ENCODE assay signal across 9 mouse cellular contexts in the genomic region with DNA sequence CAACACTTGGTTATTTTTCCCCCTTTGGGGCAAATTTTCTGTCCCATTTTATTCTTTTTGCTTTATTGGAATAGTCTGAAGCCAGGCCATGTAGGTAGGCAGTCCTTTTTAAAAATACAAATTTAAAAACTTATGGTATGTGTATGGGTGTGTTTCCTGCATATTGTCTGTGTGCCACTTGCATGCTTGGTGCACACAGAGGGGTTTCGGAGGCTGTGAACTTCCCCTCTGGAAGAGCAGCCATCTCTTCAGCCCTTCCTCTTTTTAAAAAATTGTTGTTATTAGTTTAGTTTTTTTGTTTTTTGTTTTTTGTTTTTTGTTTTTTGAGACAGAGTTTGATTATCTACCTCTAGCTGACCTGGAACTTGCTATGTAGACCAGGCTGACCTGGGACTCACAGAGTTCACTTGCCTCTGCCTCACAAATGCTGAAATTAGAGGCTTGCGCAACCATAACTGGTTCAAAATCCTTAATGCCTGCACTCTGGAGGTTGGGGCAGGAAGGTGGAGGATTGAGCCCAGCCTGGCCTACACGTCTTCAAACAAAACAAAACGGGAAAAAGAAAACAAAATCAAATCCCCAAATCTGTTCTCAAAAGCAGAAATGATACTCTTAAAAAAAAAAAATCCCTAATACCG. TPM values are rescaled to one million over a fixed set of nuclear protein-coding genes. Genes with fewer than 3 reads are reported as not detected.
A peak's percentile ranks its signal among the peaks of the same experiment; 100 is the strongest.
DNase-seq lines count a peak whose midpoint lies in the region; ATAC-seq and TF ChIP-seq lines count a peak whose summit lies in the region.
"Had no signal": no experiment of that assay in that cellular context is flagged by ENCODE, and none has a peak within 500 bp of the region (broad histone marks: within the 10 kb centered on the region; RNA-seq: fewer than 3 reads in every experiment).

No protein-coding gene starts in this region.

- no peak for TF ChIP-seq POLR2A in MEL (IDR thresholded peaks at IDR 0.05; ENCODE audit: control insufficient read depth in 1 of 2, insufficient read depth in 1 of 2, low read depth in 1 of 2, low read length in 2 of 2, poor library complexity in 1 of 2)

- DNase-seq in adrenal gland, postnatal 10 days = peak; percentile 29
- DNase-seq in adrenal gland, adult 8-10 months = no peak
- DNase-seq in MEL (ENCODE audit: low read depth, low spot score) = peak; percentile 65
- DNase-seq in heart, postnatal 0 days (ENCODE audit: low spot score) = no peak
- DNase-seq in lung, postnatal 36 days = peak; percentile 52
- no peak for DNase-seq in right cerebral cortex, postnatal 4 days
- no peak for DNase-seq in left cerebral cortex, adult 18-20 months (ENCODE audit: low spot score in 2 of 2)
- no peak for DNase-seq in embryo, embryonic 11 days

- no peak overlapping the region; the same call in 1 of the 2 replicates for H3K27ac ChIP-seq in MEL (ENCODE audit: control insufficient read depth, low read depth, low read length)
- H3K27ac ChIP-seq in heart, postnatal 0 days (ENCODE audit: low read depth) = peak overlapping the region; percentile 75

- no peak for ATAC-seq in heart, postnatal 0 days (ENCODE audit: insufficient read depth, low read depth)

- H3K4me2 ChIP-seq in heart, postnatal 0 days (ENCODE audit: low read depth, low read length) = peak overlapping the region; percentile 84

- H3K79me2 ChIP-seq in MEL (ENCODE audit: control insufficient read depth, insufficient read depth, low read length, poor library complexity) = no peaks in the 10 kb centered on the region

- TF ChIP-seq CTCF in MEL (IDR thresholded peaks at IDR 0.05 in 2 of 3, conservative IDR thresholded peaks at IDR 0.05 in 1 of 3; ENCODE audit: control insufficient read depth in 1 of 3, insufficient read depth in 1 of 3, low read depth in 2 of 3, low read length in 3 of 3, poor library complexity in 1 of 3, severe bottlenecking in 1 of 3) = no peak
- no peak for TF ChIP-seq CTCF in heart, postnatal 0 days (IDR thresholded peaks at IDR 0.05; ENCODE audit: low read depth)

- 36% methylated on average over 5 of the region's 5 CpGs for WGBS in heart, postnatal 0 days

- TF ChIP-seq EP300 in MEL (IDR thresholded peaks at IDR 0.05; ENCODE audit: low read depth in 1 of 2, low read length in 2 of 2) = peak in 1 of 2 experiments; percentile 22; a peak in 1 of 4 replicates
- TF ChIP-seq EP300 in heart, postnatal 0 days (IDR thresholded peaks at IDR 0.05; ENCODE audit: low read depth) = no peak

- peak overlapping the region; percentile 79 for H3K9ac ChIP-seq in MEL (ENCODE audit: control insufficient read depth, low read depth, low read length, poor library complexity, severe bottlenecking)
- H3K9ac ChIP-seq in heart, postnatal 0 days (replicated peaks; ENCODE audit: low read depth, low read length) = peak overlapping the region; percentile 71; the same call in 1 of the 2 replicates

- peaks cover 0 to 16% of the 10 kb centered on the region in 2 experiments; a peak in 2 of 4 replicates for H3K4me1 ChIP-seq in MEL (ENCODE audit: control insufficient read depth in 1 of 2, insufficient read depth in 2 of 2, low read length in 2 of 2)
- H3K4me1 ChIP-seq in heart, postnatal 0 days (ENCODE audit: control insufficient read depth, insufficient read depth) = peaks cover 5% of the 10 kb centered on the region; the same call in 1 of the 2 replicates

- no peak for TF ChIP-seq RAD21 in MEL (IDR thresholded peaks at IDR 0.05; ENCODE audit: low read depth, low read length)

- H3K9me3 ChIP-seq in MEL (replicated peaks; ENCODE audit: insufficient read depth, low read length) = no peaks in the 10 kb centered on the region
- no peaks in the 10 kb centered on the region for H3K9me3 ChIP-seq in heart, postnatal 0 days (replicated peaks; ENCODE audit: control insufficient read depth, low read length)

- 0 out of 4 replicates have a peak, but pooled peaks cover 0 to 3% of the 10 kb centered on the region in 2 experiments for H3K36me3 ChIP-seq in MEL (ENCODE audit: control insufficient read depth in 1 of 2, insufficient read depth in 2 of 2, low read length in 2 of 2)
- H3K36me3 ChIP-seq in heart, postnatal 0 days (replicated peaks; ENCODE audit: control insufficient read depth, insufficient read depth, low read length) = no peaks in the 10 kb centered on the region

- H3K27me3 ChIP-seq in MEL (ENCODE audit: control insufficient read depth in 1 of 2, insufficient read depth in 2 of 2, low read length in 2 of 2) = no peaks in the 10 kb centered on the region
- no peaks in the 10 kb centered on the region for H3K27me3 ChIP-seq in heart, postnatal 0 days (ENCODE audit: control insufficient read depth, insufficient read depth, low read length)

- H3K4me3 ChIP-seq in MEL (ENCODE audit: control insufficient read depth in 1 of 2, insufficient read depth in 1 of 2, low read depth in 2 of 2, low read length in 2 of 2) = peak overlapping the region; percentile 68 to 70
- H3K4me3 ChIP-seq in heart, postnatal 0 days (ENCODE audit: low read depth, low read length) = peak overlapping the region; percentile 63

TF ChIP-seq in MEL, 35 proteins besides CTCF, POLR2A, EP300 and RAD21:
- TF ChIP-seq ZNF384 (IDR thresholded peaks at IDR 0.05; ENCODE audit: low read depth, low read length) (no peak), TCF12 (IDR thresholded peaks at IDR 0.05; ENCODE audit: low read depth, low read length) (no peak), MXI1 (IDR thresholded peaks at IDR 0.05; ENCODE audit: low read depth, low read length) (no peak), MYB (IDR thresholded peaks at IDR 0.05; ENCODE audit: low read depth, low read length) (no peak), E2F4 (IDR thresholded peaks at IDR 0.05; ENCODE audit: borderline replicate concordance, low read depth, low read length) (no peak), NRF1 (IDR thresholded peaks at IDR 0.05; ENCODE audit: insufficient read depth, low read depth, low read length, poor library complexity, severe bottlenecking) (no peak), GATA1 (IDR thresholded peaks at IDR 0.05; ENCODE audit: low read depth, low read length) (no peak), MEF2A (IDR thresholded peaks at IDR 0.05; ENCODE audit: extremely low read depth, insufficient replicate concordance, low read depth, low read length, poor library complexity, severe bottlenecking) (no peak), SMC3 (IDR thresholded peaks at IDR 0.05; ENCODE audit: low read depth, low read length) (no peak), CHD2 (IDR thresholded peaks at IDR 0.05; ENCODE audit: low read length) (no peak), BHLHE40 (IDR thresholded peaks at IDR 0.05; ENCODE audit: borderline replicate concordance, low read depth, low read length) (no peak), ZKSCAN1 (IDR thresholded peaks at IDR 0.05; ENCODE audit: low read depth, low read length) (no peak), MAZ (IDR thresholded peaks at IDR 0.05; ENCODE audit: low read depth, low read length) (no peak), SIN3A (IDR thresholded peaks at IDR 0.05; ENCODE audit: low read length) (no peak), POLR2AphosphoS5 (IDR thresholded peaks at IDR 0.05; ENCODE audit: borderline replicate concordance, low read depth, low read length) (no peak), KAT2A (conservative IDR thresholded peaks at IDR 0.05; ENCODE audit: low read depth, low read length) (no peak), NELFE (IDR thresholded peaks at IDR 0.05; ENCODE audit: low read depth, low read length) (no peak), CHD1 (IDR thresholded peaks at IDR 0.05; ENCODE audit: low read depth, low read length) (no peak)

RNA-seq across cellular contexts. Expression of gene Cyp27a1, which starts 0.8 kb away (rescaled TPM):
- 10 to 100 TPM; 15.1 to 15.2 TPM for total RNA-seq in adrenal gland, postnatal 10 days (2021)
- total RNA-seq in adrenal gland, adult 8-10 months (2022) = 10 to 100 TPM; 12.2 to 28.3 (median 14.8) TPM
- not detected in 2 replicates for total RNA-seq in MEL (2012; rRNA removed)
- polyA plus RNA-seq in MEL (2012; ENCODE audit: insufficient read depth in 1 of 2, insufficient read length in 2 of 2, low read depth in 1 of 2, low replicate concordance in 2 of 2, missing spikeins in 1 of 2) = not detected
- total RNA-seq in heart, postnatal 0 days (2014; rRNA removed; ENCODE audit: low replicate concordance) = 6.7 and 13.5 TPM in 2 replicates
- 10.5 and 11.9 TPM in 2 replicates for polyA plus RNA-seq in heart, postnatal 0 days (2015; fragmentation: Nextera tagmentation; extraction: Ambion mirVana)
- total RNA-seq in left cerebral cortex, adult 18-20 months (2021) = 1 to 10 TPM; 4.2 to 4.8 TPM

RNA-seq across cellular contexts. Expression of gene Prkag3, which starts 36.4 kb away (rescaled TPM):
- 1 to 10 TPM in 1 of 2 experiments, under 1 TPM in 1; 0.69 to 1.1 TPM for total RNA-seq in adrenal gland, postnatal 10 days (2021)
- total RNA-seq in adrenal gland, adult 8-10 months (2022) = 1 to 10 TPM in 1 of 4 experiments, under 1 TPM in 1, not detected in 2; 0.55 to 1.3 TPM
- total RNA-seq in MEL (2012; rRNA removed) = not detected in 2 replicates
- polyA plus RNA-seq in MEL (2012; ENCODE audit: insufficient read depth in 1 of 2, insufficient read length in 2 of 2, low read depth in 1 of 2, low replicate concordance in 2 of 2, missing spikeins in 1 of 2) = under 1 TPM in 1 of 2 experiments, not detected in 1; 0.03 TPM
- total RNA-seq in heart, postnatal 0 days (2014; rRNA removed; ENCODE audit: low replicate concordance) = 2.4 and 9.6 TPM in 2 replicates
- polyA plus RNA-seq in heart, postnatal 0 days (2015; fragmentation: Nextera tagmentation; extraction: Ambion mirVana) = 2.0 and 2.5 TPM in 2 replicates
- under 1 TPM; 0.12 to 0.51 TPM for total RNA-seq in left cerebral cortex, adult 18-20 months (2021)
- polyA plus RNA-seq: erythroblast, embryonic 14.5 days had no signal

RNA-seq across cellular contexts. Expression of gene Ttll4, which starts 51.0 kb away (rescaled TPM):
- total RNA-seq in adrenal gland, postnatal 10 days (2021) = 10 to 100 TPM; 15.0 to 25.9 TPM
- 10 to 100 TPM; 18.4 to 30.1 (median 21.1) TPM for total RNA-seq in adrenal gland, adult 8-10 months (2022)
- total RNA-seq in MEL (2012; rRNA removed) = 27.8 and 31.1 TPM in 2 replicates
- 10 to 100 TPM in 1 of 2 experiments, not detected in 1; 85.9 TPM for polyA plus RNA-seq in MEL (2012; ENCODE audit: insufficient read depth in 1 of 2, insufficient read length in 2 of 2, low read depth in 1 of 2, low replicate concordance in 2 of 2, missing spikeins in 1 of 2)
- 13.4 and 22.9 TPM in 2 replicates for total RNA-seq in heart, postnatal 0 days (2014; rRNA removed; ENCODE audit: low replicate concordance)
- polyA plus RNA-seq in heart, postnatal 0 days (2015; fragmentation: Nextera tagmentation; extraction: Ambion mirVana) = 3.5 and 4.7 TPM in 2 replicates
- 10 to 100 TPM; 18.3 to 22.7 TPM for total RNA-seq in left cerebral cortex, adult 18-20 months (2021)

RNA-seq across cellular contexts. Expression of gene Wnt6, which starts 59.1 kb away (rescaled TPM):
- 1 to 10 TPM; 2.6 to 4.2 TPM for total RNA-seq in adrenal gland, postnatal 10 days (2021)
- total RNA-seq in adrenal gland, adult 8-10 months (2022) = 1 to 10 TPM; 3.9 to 6.6 (median 5.7) TPM
- total RNA-seq in MEL (2012; rRNA removed) = 0.20 TPM in 1 of 2 replicates, not detected in the other
- polyA plus RNA-seq in MEL (2012; ENCODE audit: insufficient read depth in 1 of 2, insufficient read length in 2 of 2, low read depth in 1 of 2, low replicate concordance in 2 of 2, missing spikeins in 1 of 2) = not detected
- total RNA-seq in heart, postnatal 0 days (2014; rRNA removed; ENCODE audit: low replicate concordance) = 0.23 and 0.88 TPM in 2 replicates
- 0.11 and 0.21 TPM in 2 replicates for polyA plus RNA-seq in heart, postnatal 0 days (2015; fragmentation: Nextera tagmentation; extraction: Ambion mirVana)
- 1 to 10 TPM; 3.3 to 4.5 TPM for total RNA-seq in left cerebral cortex, adult 18-20 months (2021)
- polyA plus RNA-seq: erythroblast, embryonic 14.5 days had no signal

Comparison
In these comparisons a context has a peak if more than half of its experiments do, and no peak if none do; other contexts are left out.
1. DNase-seq: peak in adrenal gland, postnatal 10 days (single experiment), MEL (single experiment) and lung, postnatal 36 days (single experiment); none in adrenal gland, adult 8-10 months (single experiment), heart, postnatal 0 days (single experiment), right cerebral cortex, postnatal 4 days (single experiment), left cerebral cortex, adult 18-20 months (0 of 2) and embryo, embryonic 11 days (single experiment).